Mouse (Mus musculus): Measurements from ENCODE around the gene Abtb2.

DNA sequence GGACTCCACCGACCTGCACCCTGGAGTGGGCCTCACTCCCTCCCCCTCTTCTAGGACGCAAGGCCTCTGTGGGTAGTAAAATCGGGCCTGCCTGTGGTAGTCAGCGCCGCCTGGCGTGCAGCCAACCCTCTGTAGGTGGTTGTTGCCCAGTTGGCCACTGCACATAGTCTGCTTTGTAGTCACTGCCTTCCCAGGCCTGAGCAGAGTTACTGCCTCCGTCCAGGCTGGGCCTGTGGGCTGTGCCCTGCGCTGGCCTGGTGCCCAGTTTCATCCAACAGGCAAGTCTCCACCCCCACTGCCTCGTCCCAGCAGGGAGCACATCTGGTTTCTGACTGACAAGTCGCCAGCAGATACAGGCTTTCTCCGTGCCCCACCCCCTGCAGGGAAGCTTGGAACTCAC is 140.1 kb downstream of the Abtb2 start:
- TF ChIP-seq POLR2A (IDR thresholded peaks at IDR 0.05; ENCODE audit: control insufficient read depth in 1 of 2, insufficient read depth in 1 of 2, low read depth in 1 of 2, low read length in 2 of 2, poor library complexity in 1 of 2) (no peak), POLR2AphosphoS2 (IDR thresholded peaks at IDR 0.05; ENCODE audit: low read length) (no peak), MAX (IDR thresholded peaks at IDR 0.05; ENCODE audit: low read length) (no peak), MEF2A (IDR thresholded peaks at IDR 0.05; ENCODE audit: extremely low read depth, insufficient replicate concordance, low read depth, low read length, poor library complexity, severe bottlenecking) (no peak)

Data from MEL (cell line).